Mouse (Mus musculus): Measurements from ENCODE around the gene 5430419D17Rik.

GRCm38 (mm10) chr7:131318340-131318739, 144.1 kb downstream of the 5430419D17Rik start:
- TF ChIP-seq CTCF (IDR thresholded peaks at IDR 0.05; ENCODE audit: control insufficient read depth, insufficient read depth, insufficient read length) (no peak), USF1 (IDR thresholded peaks at IDR 0.05; ENCODE audit: low read depth) (no peak), FOSL1 (IDR thresholded peaks at IDR 0.05; ENCODE audit: insufficient read depth, low read length, poor library complexity, severe bottlenecking) (no peak)

All from C2C12 (cell line).